Mouse (Mus musculus): ENCODE measurements around the gene Mapt. TPM values are rescaled to one million over a fixed set of nuclear protein-coding genes. Genes with fewer than 3 reads are reported as not detected.
A peak's percentile ranks its signal among the peaks of the same experiment; 100 is the strongest.

Gene Mapt
- total and polyA plus RNA-seq, 2 experiments = 1.4 to 1.6 TPM

DNA sequence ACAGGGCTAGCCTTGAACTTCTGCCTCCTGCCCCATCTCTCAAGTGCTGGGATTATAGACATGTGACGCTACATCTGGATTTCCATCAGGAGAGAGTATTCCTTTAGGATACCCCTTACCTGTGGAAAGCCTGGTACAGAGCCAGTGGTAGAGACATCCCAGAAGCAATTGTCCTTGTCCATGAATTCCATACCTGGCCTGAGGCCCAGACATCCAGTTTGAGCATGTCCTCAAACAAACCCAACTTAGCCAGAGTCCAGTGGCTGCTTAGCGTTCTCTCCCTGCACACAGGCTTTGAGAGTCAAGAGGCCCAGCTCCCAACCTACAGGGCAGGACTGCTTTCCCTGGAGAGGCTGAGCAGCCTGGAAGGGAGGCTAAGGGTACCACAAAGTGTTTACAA lies 25.0 kb downstream of the Mapt start:
- 75% methylated on average over 2 of the region's 2 CpGs for WGBS
- Histone ChIP-seq H3K4me3 (ENCODE audit: insufficient read depth, low read depth, low read length) (no peak overlapping the region), H3K4me1 (ENCODE audit: control insufficient read depth, insufficient read depth, low read length) (no peaks in the 10 kb centered on the region), H3K27ac (replicated peaks; ENCODE audit: insufficient read depth, low read depth, low read length) (no peak overlapping the region), H3K27me3 (ENCODE audit: control insufficient read depth, insufficient read depth, low read length) (no peaks in the 10 kb centered on the region), H3K36me3 (ENCODE audit: control insufficient read depth, insufficient read depth, low read length) (no peaks in the 10 kb centered on the region), H3K9ac (ENCODE audit: low read depth, low read length) (no peak overlapping the region), H3K79me2 (ENCODE audit: control insufficient read depth, insufficient read depth, low read length) (no peaks in the 10 kb centered on the region)
- no peak for TF ChIP-seq CTCF (IDR thresholded peaks at IDR 0.05; ENCODE audit: low read depth, low read length)
- TF ChIP-seq POLR2A (IDR thresholded peaks at IDR 0.05; ENCODE audit: extremely low read depth, insufficient read depth, low read length) = no peak
- no peak for DNase-seq (ENCODE audit: extremely low read depth, low read depth, low spot score)

DNA sequence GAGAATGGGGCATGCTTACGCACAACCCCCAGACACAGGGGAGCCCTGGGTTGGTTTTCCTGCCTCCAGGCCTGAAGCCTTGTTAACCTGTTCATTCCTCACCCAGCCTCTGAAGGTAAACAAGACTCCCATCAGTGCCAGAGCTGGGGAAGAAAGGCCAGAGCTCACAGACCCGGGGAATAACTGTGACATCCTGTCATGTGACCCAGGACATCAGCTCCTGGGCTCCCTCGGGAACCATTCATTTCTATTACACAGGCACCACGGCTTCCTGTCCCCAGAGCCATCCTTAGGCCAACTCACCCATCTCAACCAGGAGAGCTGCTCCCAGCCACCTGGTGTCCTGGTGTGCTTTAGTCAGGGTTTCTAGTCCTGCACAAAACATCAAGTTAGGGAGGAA lies 27.8 kb downstream of the Mapt start:
- Histone ChIP-seq H3K27ac (replicated peaks; ENCODE audit: insufficient read depth, low read depth, low read length) (no peak overlapping the region), H3K4me3 (ENCODE audit: insufficient read depth, low read depth, low read length) (no peak overlapping the region), H3K36me3 (ENCODE audit: control insufficient read depth, insufficient read depth, low read length) (no peaks in the 10 kb centered on the region), H3K27me3 (ENCODE audit: control insufficient read depth, insufficient read depth, low read length) (no peaks in the 10 kb centered on the region), H3K79me2 (ENCODE audit: control insufficient read depth, insufficient read depth, low read length) (no peaks in the 10 kb centered on the region), H3K9ac (ENCODE audit: low read depth, low read length) (no peak overlapping the region), H3K4me1 (ENCODE audit: control insufficient read depth, insufficient read depth, low read length) (no peaks in the 10 kb centered on the region)
- WGBS = 51% methylated on average over 4 of the region's 4 CpGs
- no peak for TF ChIP-seq POLR2A (IDR thresholded peaks at IDR 0.05; ENCODE audit: extremely low read depth, insufficient read depth, low read length)
- no peak for TF ChIP-seq CTCF (IDR thresholded peaks at IDR 0.05; ENCODE audit: low read depth, low read length)
- no peak for DNase-seq (ENCODE audit: extremely low read depth, low read depth, low spot score)

DNA sequence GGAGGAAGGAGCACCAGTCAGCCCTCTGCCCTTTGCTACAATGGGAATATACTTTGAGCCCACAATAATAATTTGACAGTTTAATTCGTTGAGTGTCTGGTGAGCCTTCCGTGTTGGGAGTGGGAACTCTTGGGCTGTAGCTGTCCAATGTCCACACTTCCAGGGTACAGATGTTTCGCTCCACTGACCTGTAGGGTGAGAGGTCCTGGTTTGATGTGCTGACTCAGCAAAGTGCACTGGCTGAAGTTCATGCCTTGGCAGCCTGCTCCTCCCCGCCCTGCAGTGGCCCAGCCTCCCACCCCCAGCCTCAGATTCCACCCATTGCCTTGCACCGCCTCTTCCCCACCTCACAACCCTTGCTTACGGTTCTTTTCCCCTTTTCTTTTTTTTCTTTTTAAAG lies 33.5 kb downstream of the Mapt start:
- TF ChIP-seq CTCF (IDR thresholded peaks at IDR 0.05; ENCODE audit: low read depth, low read length) = no peak
- H3K4me3 ChIP-seq (ENCODE audit: insufficient read depth, low read depth, low read length) = no peak overlapping the region
- H3K4me1 ChIP-seq (ENCODE audit: control insufficient read depth, insufficient read depth, low read length) = no peaks in the 10 kb centered on the region
- H3K27me3 ChIP-seq (ENCODE audit: control insufficient read depth, insufficient read depth, low read length) = no peaks in the 10 kb centered on the region
- no peak overlapping the region for H3K9ac ChIP-seq (ENCODE audit: low read depth, low read length)
- WGBS = 74% methylated on average over 6 of the region's 6 CpGs
- no peak overlapping the region for H3K27ac ChIP-seq (replicated peaks; ENCODE audit: insufficient read depth, low read depth, low read length)
- H3K79me2 ChIP-seq (ENCODE audit: control insufficient read depth, insufficient read depth, low read length) = no peaks in the 10 kb centered on the region
- H3K36me3 ChIP-seq (ENCODE audit: control insufficient read depth, insufficient read depth, low read length) = no peaks in the 10 kb centered on the region
- DNase-seq (ENCODE audit: extremely low read depth, low read depth, low spot score) = peak; percentile 42

DNA sequence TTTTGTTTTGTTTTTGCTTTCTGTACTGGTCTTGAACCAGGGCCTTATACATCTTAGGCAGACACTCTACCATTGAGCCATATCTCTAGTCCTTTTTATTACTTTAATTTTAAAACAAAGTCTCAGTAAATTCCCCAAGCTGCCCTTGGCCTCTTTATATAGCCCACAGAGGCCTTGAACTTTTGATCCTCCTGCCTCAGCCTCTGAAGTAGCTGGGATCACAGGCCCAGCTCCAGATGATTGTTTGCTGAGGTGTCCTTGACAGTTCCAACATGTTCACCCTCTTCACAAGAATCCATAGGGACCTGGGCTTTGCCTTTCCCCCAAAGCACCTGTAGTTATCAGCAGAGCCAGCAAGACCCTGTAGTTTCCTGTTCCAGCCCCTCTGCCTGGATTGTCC lies 34.5 kb downstream of the Mapt start:
- H3K27ac ChIP-seq (replicated peaks; ENCODE audit: insufficient read depth, low read depth, low read length) = no peak overlapping the region
- no peak overlapping the region for H3K9ac ChIP-seq (ENCODE audit: low read depth, low read length)

DNA sequence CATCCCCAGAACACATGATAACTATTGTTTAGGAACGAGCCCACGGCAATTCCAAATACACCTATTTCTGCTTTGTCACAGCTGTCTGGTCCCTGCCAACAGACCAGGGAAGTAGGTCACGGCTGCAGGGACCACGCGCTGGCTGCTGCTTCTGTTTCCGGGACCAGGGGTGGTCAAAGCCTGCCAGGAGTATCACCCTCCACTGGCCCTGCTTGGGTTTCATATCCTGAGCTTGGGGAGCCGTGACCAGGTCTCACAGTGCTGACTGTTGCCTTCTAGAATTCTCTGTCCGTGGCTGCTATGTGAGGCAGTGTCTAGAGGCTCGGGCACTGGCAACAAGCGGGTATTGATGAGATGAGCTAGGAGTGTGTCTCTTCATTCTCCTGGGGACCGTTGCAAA lies 36.2 kb downstream of the Mapt start:
- no peak overlapping the region for H3K27ac ChIP-seq (replicated peaks; ENCODE audit: insufficient read depth, low read depth, low read length)
- no peak overlapping the region for H3K9ac ChIP-seq (ENCODE audit: low read depth, low read length)
- WGBS = 81% methylated on average over 11 of the region's 11 CpGs
- no peak overlapping the region for H3K4me3 ChIP-seq (ENCODE audit: insufficient read depth, low read depth, low read length)
- TF ChIP-seq POLR2A (IDR thresholded peaks at IDR 0.05; ENCODE audit: extremely low read depth, insufficient read depth, low read length) (no peak), CTCF (IDR thresholded peaks at IDR 0.05; ENCODE audit: low read depth, low read length) (no peak)
- H3K27me3 ChIP-seq (ENCODE audit: control insufficient read depth, insufficient read depth, low read length) = no peaks in the 10 kb centered on the region
- H3K79me2 ChIP-seq (ENCODE audit: control insufficient read depth, insufficient read depth, low read length) = no peaks in the 10 kb centered on the region
- no peaks in the 10 kb centered on the region for H3K4me1 ChIP-seq (ENCODE audit: control insufficient read depth, insufficient read depth, low read length)
- H3K36me3 ChIP-seq (ENCODE audit: control insufficient read depth, insufficient read depth, low read length) = no peaks in the 10 kb centered on the region
- DNase-seq (ENCODE audit: extremely low read depth, low read depth, low spot score) = no peak

More for the DNA sequence above, 34.5 kb downstream of the Mapt start:
- Histone ChIP-seq H3K36me3 (ENCODE audit: control insufficient read depth, insufficient read depth, low read length) (no peaks in the 10 kb centered on the region), H3K27me3 (ENCODE audit: control insufficient read depth, insufficient read depth, low read length) (no peaks in the 10 kb centered on the region), H3K79me2 (ENCODE audit: control insufficient read depth, insufficient read depth, low read length) (no peaks in the 10 kb centered on the region), H3K4me3 (ENCODE audit: insufficient read depth, low read depth, low read length) (no peak overlapping the region), H3K4me1 (ENCODE audit: control insufficient read depth, insufficient read depth, low read length) (no peaks in the 10 kb centered on the region)
- no peak for TF ChIP-seq CTCF (IDR thresholded peaks at IDR 0.05; ENCODE audit: low read depth, low read length)
- no peak for TF ChIP-seq POLR2A (IDR thresholded peaks at IDR 0.05; ENCODE audit: extremely low read depth, insufficient read depth, low read length)
- no peak for DNase-seq (ENCODE audit: extremely low read depth, low read depth, low spot score)

DNA sequence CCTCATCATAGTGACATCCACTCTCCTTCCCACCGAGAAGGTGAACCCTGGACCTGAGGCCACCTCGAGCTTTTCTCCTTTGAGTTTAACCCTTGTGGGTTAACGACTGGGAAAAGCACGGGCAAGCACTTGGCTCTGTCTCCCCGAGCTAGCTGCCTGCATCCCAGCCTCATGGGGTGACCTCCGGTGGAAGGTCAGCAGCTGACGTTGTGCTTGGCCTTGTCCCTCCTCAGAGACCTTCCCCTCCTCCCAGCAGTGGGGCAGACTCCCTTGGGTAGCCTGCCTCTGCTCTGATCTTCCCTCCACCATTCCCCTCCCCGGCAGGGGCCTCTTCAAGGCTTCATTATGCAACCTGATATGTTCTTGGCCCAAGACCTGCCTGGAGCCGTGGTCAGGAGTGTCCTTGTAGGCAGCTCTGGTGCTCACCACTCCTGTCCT lies 38.2 kb downstream of the Mapt start:
- Histone ChIP-seq H3K36me3 (ENCODE audit: control insufficient read depth, insufficient read depth, low read length) (no peaks in the 10 kb centered on the region), H3K4me1 (ENCODE audit: control insufficient read depth, insufficient read depth, low read length) (no peaks in the 10 kb centered on the region), H3K4me3 (ENCODE audit: insufficient read depth, low read depth, low read length) (no peak overlapping the region), H3K27ac (replicated peaks; ENCODE audit: insufficient read depth, low read depth, low read length) (no peak overlapping the region), H3K79me2 (ENCODE audit: control insufficient read depth, insufficient read depth, low read length) (no peaks in the 10 kb centered on the region), H3K27me3 (ENCODE audit: control insufficient read depth, insufficient read depth, low read length) (no peaks in the 10 kb centered on the region), H3K9ac (ENCODE audit: low read depth, low read length) (no peak overlapping the region)
- TF ChIP-seq POLR2A (IDR thresholded peaks at IDR 0.05; ENCODE audit: extremely low read depth, insufficient read depth, low read length) (no peak), CTCF (IDR thresholded peaks at IDR 0.05; ENCODE audit: low read depth, low read length) (no peak)
- DNase-seq (ENCODE audit: extremely low read depth, low read depth, low spot score) = peak; percentile 55
- 56% methylated on average over 9 of the region's 9 CpGs for WGBS
